ENCODE assay signal across 26 mouse cellular contexts in genomic region chr8:116887813-116888212, GRCm38 (mm10). TPM values are rescaled to one million over a fixed set of nuclear protein-coding genes. Genes with fewer than 3 reads are reported as not detected.
A peak's percentile ranks its signal among the peaks of the same experiment; 100 is the strongest.
DNase-seq lines count a peak whose midpoint lies in the region; TF ChIP-seq lines count a peak whose summit lies in the region.
"Had no signal": no experiment of that assay in that cellular context is flagged by ENCODE, and none has a peak within 500 bp of the region (broad histone marks: within the 10 kb centered on the region; RNA-seq: fewer than 3 reads in every experiment).

No protein-coding gene starts in this region.

- 0 out of 2 replicates have a peak, but pooled peaks cover 3% of the 10 kb centered on the region for H3K4me1 ChIP-seq in heart, embryonic 10.5 days
- no peaks in the 10 kb centered on the region for H3K4me1 ChIP-seq in embryonic facial prominence, embryonic 10.5 days
- H3K4me1 ChIP-seq: forebrain, embryonic 15.5 days; heart, embryonic 13.5 days; limb, embryonic 12.5 days; liver, embryonic 15.5 days; midbrain, embryonic 13.5 days had no signal

- peak; percentile 23 for DNase-seq in gastrocnemius, postnatal 10 days
- DNase-seq in gastrocnemius, adult 2 months = no peak
- DNase-seq in heart, postnatal 4 days = peak; percentile 42
- DNase-seq in heart, embryonic 10.5 days (ENCODE audit: low spot score) = no peak
- peak; percentile 17 for DNase-seq in embryonic facial prominence, embryonic 10.5 days (ENCODE audit: low spot score)
- DNase-seq in retina, embryonic 14.5 days (ENCODE audit: low spot score) = peak; percentile 50
- DNase-seq in adipocyte (ENCODE audit: low spot score) = no peak
- DNase-seq: adrenal gland, postnatal 10 days; cerebellum, adult 11 months; cerebellum, adult 9-10 months; heart, postnatal 36 days; kidney, adult 11 months; kidney, postnatal 14 days; layer of hippocampus, adult 9-11 months; lung, postnatal 36 days; right cerebral cortex, postnatal 4 days; thymus, adult 18-20 months; thymus, postnatal 25 days had no signal

- WGBS in heart, embryonic 10.5 days = 61% methylated on average over 4 of the region's 4 CpGs
- WGBS in embryonic facial prominence, embryonic 10.5 days = 72% methylated on average over 4 of the region's 4 CpGs

- H3K27ac ChIP-seq in gastrocnemius, adult 2 months = no peak overlapping the region
- H3K27ac ChIP-seq in heart, embryonic 10.5 days = no peak overlapping the region
- no peak overlapping the region for H3K27ac ChIP-seq in embryonic facial prominence, embryonic 10.5 days (replicated peaks)
- H3K27ac ChIP-seq: forebrain, embryonic 15.5 days; heart, embryonic 13.5 days; hindbrain, embryonic 14.5 days; limb, embryonic 12.5 days; liver, embryonic 15.5 days; midbrain, embryonic 13.5 days; stomach, postnatal 0 days had no signal

- H3K36me3 ChIP-seq in heart, embryonic 10.5 days = peaks cover 55% of the 10 kb centered on the region
- peaks cover 47% of the 10 kb centered on the region for H3K36me3 ChIP-seq in embryonic facial prominence, embryonic 10.5 days (replicated peaks)

- no peaks in the 10 kb centered on the region for H3K27me3 ChIP-seq in heart, embryonic 10.5 days (ENCODE audit: insufficient read depth, poor library complexity, severe bottlenecking)
- no peaks in the 10 kb centered on the region for H3K27me3 ChIP-seq in embryonic facial prominence, embryonic 10.5 days (replicated peaks; ENCODE audit: low read depth, poor library complexity, severe bottlenecking)
- H3K27me3 ChIP-seq: forebrain, embryonic 15.5 days; heart, embryonic 13.5 days; limb, embryonic 12.5 days; liver, embryonic 15.5 days; midbrain, embryonic 13.5 days had no signal

- no peak for TF ChIP-seq CTCF in gastrocnemius, adult 2 months (IDR thresholded peaks at IDR 0.05)

- intact Hi-C loops in gastrocnemius, adult 2 months (cut with DNase I) = no loop called here

- no peak overlapping the region for H3K4me3 ChIP-seq in gastrocnemius, adult 2 months
- H3K4me3 ChIP-seq in heart, embryonic 10.5 days = no peak overlapping the region
- H3K4me3 ChIP-seq in embryonic facial prominence, embryonic 10.5 days = no peak overlapping the region
- H3K4me3 ChIP-seq: forebrain, embryonic 15.5 days; heart, embryonic 13.5 days; limb, embryonic 12.5 days; liver, embryonic 15.5 days; midbrain, embryonic 13.5 days had no signal

- no peaks in the 10 kb centered on the region for H3K9me3 ChIP-seq in heart, embryonic 10.5 days
- H3K9me3 ChIP-seq in embryonic facial prominence, embryonic 10.5 days = peaks cover 4% of the 10 kb centered on the region; the same call in 1 of the 2 replicates
- H3K9me3 ChIP-seq: forebrain, embryonic 15.5 days; G1E; heart, embryonic 13.5 days; liver, embryonic 15.5 days; midbrain, embryonic 13.5 days had no signal

RNA-seq across cellular contexts. Expression of gene Cmc2, which starts 33.4 kb away (rescaled TPM):
- total RNA-seq in gastrocnemius, postnatal 10 days (2021) = 10 to 100 TPM; 22.2 to 24.1 TPM
- total RNA-seq in gastrocnemius, adult 2 months (2021) = 10 to 100 TPM; 23.6 to 30.6 TPM
- 10 to 100 TPM; 55.0 to 55.2 TPM for total RNA-seq in heart, postnatal 4 days (2021)
- polyA plus RNA-seq in heart, embryonic 10.5 days (2016; fragmentation: Nextera tagmentation; extraction: Ambion mirVana) = 82.0 and 104 TPM in 2 replicates
- polyA plus RNA-seq in embryonic facial prominence, embryonic 10.5 days (2016; fragmentation: Nextera tagmentation; extraction: Ambion mirVana) = 72.6 and 77.7 TPM in 2 replicates

RNA-seq across cellular contexts. Expression of gene Cenpn, which starts 33.7 kb away (rescaled TPM):
- 1 to 10 TPM; 3.1 to 5.2 TPM for total RNA-seq in gastrocnemius, postnatal 10 days (2021)
- total RNA-seq in gastrocnemius, adult 2 months (2021) = under 1 TPM; 0.43 to 0.50 TPM
- total RNA-seq in heart, postnatal 4 days (2021) = 10 to 100 TPM; 19.4 to 21.6 TPM
- 36.9 and 45.5 TPM in 2 replicates for polyA plus RNA-seq in heart, embryonic 10.5 days (2016; fragmentation: Nextera tagmentation; extraction: Ambion mirVana)
- polyA plus RNA-seq in embryonic facial prominence, embryonic 10.5 days (2016; fragmentation: Nextera tagmentation; extraction: Ambion mirVana) = 61.7 and 62.1 TPM in 2 replicates

RNA-seq across cellular contexts. Expression of gene Atmin, which starts 55.4 kb away (rescaled TPM):
- 10 to 100 TPM; 12.0 to 14.5 TPM for total RNA-seq in gastrocnemius, postnatal 10 days (2021)
- total RNA-seq in gastrocnemius, adult 2 months (2021) = 10 to 100 TPM; 22.5 to 23.1 TPM
- total RNA-seq in heart, postnatal 4 days (2021) = 10 to 100 TPM; 17.7 to 18.3 TPM
- 8.6 and 11.2 TPM in 2 replicates for polyA plus RNA-seq in heart, embryonic 10.5 days (2016; fragmentation: Nextera tagmentation; extraction: Ambion mirVana)
- 12.4 and 13.0 TPM in 2 replicates for polyA plus RNA-seq in embryonic facial prominence, embryonic 10.5 days (2016; fragmentation: Nextera tagmentation; extraction: Ambion mirVana)

Comparison
In these comparisons a context has a peak if more than half of its experiments do, and no peak if none do; other contexts are left out.
1. DNase-seq: peak in gastrocnemius, postnatal 10 days (single experiment), heart, postnatal 4 days (single experiment), embryonic facial prominence, embryonic 10.5 days (single experiment) and retina, embryonic 14.5 days (single experiment); none in gastrocnemius, adult 2 months (single experiment), heart, embryonic 10.5 days (single experiment) and adipocyte (single experiment).